Mouse (Mus musculus) liver, embryonic 14.5 days (tissue): ENCODE measurements around the gene Homer2. TPM values are rescaled to one million over a fixed set of nuclear protein-coding genes. Genes with fewer than 3 reads are reported as not detected.

Source experiments
- ATAC-seq: fragments of 200-750 bp; cut with Nextera tagmentation; 2 replicates; pipeline ENCODE4 v1.8.0; 2017; ENCODE audit warnings: moderate number of reproducible peaks, mild to moderate bottlenecking, moderate library complexity; ENCODE audit not compliant: insufficient read depth
- DNase-seq, 3 experiments: peaks; one replicate each; pipeline ENCODE4 v3.0.0-alpha.2; 2012 to 2013; ENCODE audit warnings: low read depth in 3 of 3, low spot score in 3 of 3
- H3K27ac ChIP-seq: fragments of 300-500 bp; sonication (generic); 2 replicates; pipeline ENCODE4 v1.5.1; 2014; ENCODE audit warnings: moderate library complexity, mild to moderate bottlenecking, control low read depth, inconsistent platforms
- H3K27me3 ChIP-seq: fragments of 300-500 bp; sonication (generic); 2 replicates; pipeline ENCODE4 v1.6.1; 2014; ENCODE audit warnings: mild to moderate bottlenecking, low read length, moderate library complexity; ENCODE audit not compliant: control insufficient read depth, insufficient read depth
- H3K36me3 ChIP-seq: fragments of 300-500 bp; sonication (generic); replicated peaks from 2 replicates; pipeline ENCODE4 v1.6.1; 2014; ENCODE audit warnings: low read depth; ENCODE audit not compliant: control insufficient read depth, insufficient read depth
- H3K4me1 ChIP-seq, 2 experiments: fragments of 200-500 bp in 1 of 2; fragments of 300-500 bp in 1 of 2; sonication (generic) in 1 of 2; replicated peaks; 2 replicates each; pipeline ENCODE4 v1.6.1; 2012 to 2014; ENCODE audit warnings: antibody characterized with exemption in 1 of 2, inconsistent platforms in 1 of 2, low read length in 1 of 2; ENCODE audit not compliant: control insufficient read depth in 2 of 2, insufficient read depth in 2 of 2
- H3K4me2 ChIP-seq: fragments of 300-500 bp; sonication (generic); 2 replicates; pipeline ENCODE4 v1.6.1; 2014; ENCODE audit warnings: low read depth, mild to moderate bottlenecking, control low read depth, moderate library complexity
- H3K4me3 ChIP-seq, 2 experiments: fragments of 200-500 bp in 1 of 2; fragments of 300-500 bp in 1 of 2; sonication (generic) in 1 of 2; 2 replicates each; pipeline ENCODE4 v1.5.1; 2012 to 2014; ENCODE audit warnings: low read depth in 2 of 2, low read length in 2 of 2, mild to moderate bottlenecking in 2 of 2, control low read depth in 1 of 2, inconsistent platforms in 1 of 2, moderate library complexity in 1 of 2; ENCODE audit not compliant: insufficient read depth in 1 of 2
- H3K9ac ChIP-seq: fragments of 300-500 bp; sonication (generic); replicated peaks from 2 replicates; pipeline ENCODE4 v1.6.1; 2014; ENCODE audit warnings: mild to moderate bottlenecking, control low read depth, moderate library complexity
- H3K9me3 ChIP-seq: fragments of 300-500 bp; sonication (generic); 2 replicates; pipeline ENCODE4 v1.6.1; 2016; ENCODE audit warnings: low read length, mixed read lengths; ENCODE audit not compliant: control insufficient read depth
- CTCF ChIP-seq: IDR thresholded peaks from 2 replicates; pipeline ENCODE4 v1.5.1; 2016; ENCODE audit warnings: antibody characterized with exemption, low read depth, control low read depth
- EP300 ChIP-seq: IDR thresholded peaks from 2 replicates; pipeline ENCODE4 v1.6.1; 2016; ENCODE audit warnings: antibody characterized with exemption, low read depth
- WGBS: fragments of 180-500 bp; shearing (Covaris S2); extraction: QIAGEN DNeasy Blood & Tissue Kit; methylation state at CpG from one replicate; pipeline ENCODE4 v1.1.7; 2014; ENCODE audit not compliant: insufficient replicate concordance; 5-methylcytosine and 5-hydroxymethylcytosine counted together
- polyA plus RNA-seq, 2 experiments: library from polyadenylated mRNA; depleted of rRNA in 1 of 2; stranded (reverse) in 1 of 2; unstranded in 1 of 2; fragments of >200 nt; fragmentation: Nextera tagmentation in 1 of 2; extraction: Ambion mirVana in 1 of 2; gene quantifications; 2 replicates each; pipeline versions ENCODE4 v1.2.1 to v1.2.3; 2012 to 2014

The Homer2 gene
- polyA plus RNA-seq, 2 experiments = 2.6 to 2.8 TPM

DNA sequence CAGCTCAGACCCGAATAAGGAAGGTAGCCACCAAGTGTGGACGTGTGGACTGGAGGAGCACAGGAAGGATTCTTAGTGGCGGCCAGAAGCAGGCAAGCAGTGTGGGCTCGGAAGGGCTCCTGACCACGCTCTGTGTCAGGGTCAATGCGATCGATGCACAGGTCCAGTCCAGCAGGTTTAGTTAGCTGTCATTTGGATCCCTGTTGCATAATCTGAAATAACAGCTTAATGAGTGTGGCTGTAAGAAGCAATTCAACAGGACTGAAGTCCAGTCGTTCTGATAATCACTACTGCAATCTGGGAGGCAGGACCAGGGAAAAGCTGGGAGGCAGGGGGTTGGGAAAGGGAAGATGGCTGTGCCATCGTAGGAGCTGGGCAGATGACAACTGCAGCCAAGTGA lies 18.9 kb downstream of the Homer2 start:
- Histone ChIP-seq H3K4me1 (peaks cover 5 to 15% of the 10 kb centered on the region in 2 experiments), H3K4me2 (no peak overlapping the region), H3K27ac (no peak overlapping the region), H3K9ac (no peak overlapping the region), H3K27me3 (no peaks in the 10 kb centered on the region), H3K36me3 (no peaks in the 10 kb centered on the region), H3K9me3 (no peaks in the 10 kb centered on the region), H3K4me3 (no peak overlapping the region)
- TF ChIP-seq EP300 (no peak), CTCF (no peak)
- 65% methylated on average over 9 of the region's 9 CpGs for WGBS
- ATAC-seq (peak; percentile 53; the same call in 1 of the 2 replicates), DNase-seq (peak in 1 of 3 experiments; percentile 15)

DNA sequence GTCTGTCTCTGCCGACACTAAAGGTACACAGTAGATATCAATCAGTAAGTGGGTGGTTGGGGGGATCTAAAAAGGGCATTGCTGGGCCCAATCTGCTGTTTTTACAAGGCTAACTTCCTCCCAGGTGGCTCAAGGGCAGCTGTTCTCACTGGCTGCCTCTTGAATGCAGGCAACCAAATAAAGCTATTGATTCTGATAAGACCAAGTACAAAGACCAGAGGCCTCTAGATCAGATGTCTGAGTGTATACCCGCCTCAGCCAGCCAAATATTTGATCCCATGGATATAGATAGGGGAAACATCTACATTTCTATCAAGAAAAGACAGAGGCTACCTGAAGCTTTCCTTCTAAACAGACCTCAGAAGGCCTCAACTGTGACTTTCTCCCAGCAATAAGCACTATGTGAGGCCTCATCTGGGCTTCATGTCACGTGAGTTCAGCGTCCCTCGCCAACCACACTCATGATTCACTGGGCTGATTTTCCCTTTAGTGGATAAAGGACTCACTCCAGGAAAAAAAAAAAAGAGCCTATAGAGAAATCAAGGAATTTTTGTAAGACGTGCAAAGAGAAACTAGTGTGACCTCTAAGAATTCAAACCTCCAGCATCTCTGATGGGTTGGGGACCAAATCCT lies 19.5 kb downstream of the Homer2 start:
- H3K27ac ChIP-seq = no peak overlapping the region
- H3K27me3 ChIP-seq = no peaks in the 10 kb centered on the region
- 62% methylated on average over 6 of the region's 6 CpGs for WGBS
- H3K36me3 ChIP-seq = no peaks in the 10 kb centered on the region
- H3K4me1 ChIP-seq = peaks cover 5 to 15% of the 10 kb centered on the region in 2 experiments
- TF ChIP-seq CTCF (no peak), EP300 (no peak)
- DNase-seq (no peak), ATAC-seq (no peak)
- no peaks in the 10 kb centered on the region for H3K9me3 ChIP-seq
- no peak overlapping the region for H3K4me3 ChIP-seq
- no peak overlapping the region for H3K9ac ChIP-seq
- no peak overlapping the region for H3K4me2 ChIP-seq

DNA sequence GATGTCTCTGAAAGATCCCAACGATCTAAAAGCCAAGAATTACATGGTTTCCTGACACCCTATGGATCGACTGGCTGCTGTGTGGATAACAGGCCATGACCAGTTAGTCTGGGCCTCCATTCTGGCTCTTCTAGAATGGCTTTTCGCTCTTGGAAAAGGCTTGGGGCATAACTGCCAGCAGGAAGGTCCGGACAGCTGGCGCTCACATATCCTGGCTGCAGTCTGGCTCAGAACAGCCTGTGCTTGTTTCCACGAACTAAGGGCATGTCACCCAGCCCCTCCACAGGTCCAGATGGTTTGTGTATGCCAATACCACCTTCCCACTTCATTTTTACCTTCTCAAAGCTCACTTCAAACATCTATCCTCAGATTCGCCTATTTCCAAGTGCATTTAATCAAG lies 22.0 kb downstream of the Homer2 start:
- 63% methylated on average over 7 of the region's 7 CpGs for WGBS
- TF ChIP-seq EP300 (no peak), CTCF (no peak)
- DNase-seq = no peak
- no peaks in the 10 kb centered on the region for H3K36me3 ChIP-seq
- H3K27me3 ChIP-seq = no peaks in the 10 kb centered on the region
- peaks cover 0 to 8% of the 10 kb centered on the region in 2 experiments; a peak in 1 of 4 replicates for H3K4me1 ChIP-seq
- no peaks in the 10 kb centered on the region for H3K9me3 ChIP-seq
- no peak for ATAC-seq
- H3K9ac ChIP-seq = no peak overlapping the region
- no peak overlapping the region for H3K27ac ChIP-seq
- no peak overlapping the region for H3K4me2 ChIP-seq
- H3K4me3 ChIP-seq = no peak overlapping the region

DNA sequence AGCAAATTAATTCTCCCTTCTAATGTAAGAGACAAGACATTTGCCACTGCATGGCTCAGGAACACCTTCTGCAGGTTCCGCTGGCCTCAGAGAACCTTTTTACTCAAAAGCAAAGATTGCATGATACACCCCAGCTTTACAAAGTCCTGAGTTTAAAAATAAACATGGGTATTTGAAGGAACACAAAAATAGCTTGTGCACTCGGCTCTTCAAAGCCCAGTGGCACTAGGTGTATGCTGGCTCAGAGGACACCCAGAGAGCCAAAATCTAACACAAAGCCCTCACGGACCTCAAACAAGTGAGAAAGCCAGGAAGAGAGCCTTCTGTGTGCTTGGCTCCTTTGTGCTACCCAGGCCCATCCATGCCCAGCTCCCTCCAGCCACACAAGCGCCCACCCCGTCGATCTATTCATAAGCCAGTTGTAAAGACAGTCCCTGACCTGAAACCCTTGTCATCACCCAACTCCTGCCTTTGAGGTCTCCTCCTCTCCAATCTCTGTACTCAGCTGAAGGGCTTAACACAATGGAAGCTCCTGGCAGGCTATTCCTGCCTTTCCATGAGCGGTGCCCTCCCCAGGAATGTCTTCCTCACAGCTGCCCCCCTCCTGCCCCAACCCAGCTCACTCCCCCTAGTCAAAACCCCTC lies 23.4 kb downstream of the Homer2 start:
- Histone ChIP-seq H3K4me2 (no peak overlapping the region), H3K27me3 (no peaks in the 10 kb centered on the region), H3K27ac (no peak overlapping the region), H3K36me3 (no peaks in the 10 kb centered on the region), H3K4me3 (no peak overlapping the region), H3K4me1 (peaks cover 0 to 4% of the 10 kb centered on the region in 2 experiments; a peak in 1 of 4 replicates), H3K9ac (no peak overlapping the region), H3K9me3 (no peaks in the 10 kb centered on the region)
- ATAC-seq = no peak
- no peak for TF ChIP-seq EP300
- TF ChIP-seq CTCF = no peak
- WGBS = 60% methylated on average over 7 of the region's 7 CpGs
- no peak for DNase-seq

DNA sequence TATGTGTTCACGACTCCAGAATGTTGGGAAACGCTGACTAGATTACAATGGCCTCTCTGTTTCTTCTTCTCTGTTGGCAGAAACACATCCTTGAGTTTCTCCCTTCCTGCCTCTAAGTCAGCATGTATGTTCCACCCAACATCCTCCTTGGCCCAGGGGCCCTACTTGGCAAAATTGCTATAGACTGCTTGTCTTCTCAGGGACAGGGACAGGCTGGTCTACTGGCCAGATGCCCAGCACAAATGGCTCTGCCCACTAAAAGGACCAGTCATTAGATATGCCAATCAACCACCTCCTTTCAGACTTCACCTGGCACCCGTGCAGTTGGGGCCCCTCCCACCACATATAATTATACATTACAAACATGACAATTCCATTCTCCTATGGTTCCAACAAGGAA lies 25.9 kb downstream of the Homer2 start:
- WGBS = 56% methylated on average over 3 of the region's 3 CpGs
- Histone ChIP-seq H3K27me3 (no peaks in the 10 kb centered on the region), H3K4me1 (peaks cover 0 to 2% of the 10 kb centered on the region in 2 experiments; a peak in 1 of 4 replicates), H3K4me3 (no peak overlapping the region), H3K9me3 (no peaks in the 10 kb centered on the region), H3K4me2 (no peak overlapping the region), H3K36me3 (no peaks in the 10 kb centered on the region), H3K9ac (no peak overlapping the region), H3K27ac (no peak overlapping the region)
- TF ChIP-seq CTCF (no peak), EP300 (no peak)
- DNase-seq = no peak
- no peak for ATAC-seq
